ENCODE assay signal across 8 mouse cellular contexts in genomic region chr17:31852782-31853447, GRCm38 (mm10). TPM values are rescaled to one million over a fixed set of nuclear protein-coding genes. Genes with fewer than 3 reads are reported as not detected.
DNase-seq lines count a peak whose midpoint lies in the region; ATAC-seq and TF ChIP-seq lines count a peak whose summit lies in the region.

No protein-coding gene starts in this region.

- peaks cover 52% of the 10 kb centered on the region for H3K36me3 ChIP-seq in lung, embryonic 14.5 days (ENCODE audit: insufficient read depth)
- H3K36me3 ChIP-seq in forebrain, embryonic 15.5 days: peaks cover 32% of the 10 kb centered on the region
- peaks cover 32% of the 10 kb centered on the region for H3K36me3 ChIP-seq in small intestine, adult 2 months (ENCODE audit: control insufficient read depth, insufficient read depth, low read length)

- intact Hi-C loops in left cerebral cortex, postnatal 25 days (cut with DNase I): loop anchor here (5.0 to 10.0 kb wide), 2 partner anchors 76 to 352 kb away; no protein-coding TSS in a partner anchor

- H3K27ac ChIP-seq in lung, embryonic 14.5 days (ENCODE audit: low read depth): peak overlapping the region; percentile 44
- no peak overlapping the region for H3K27ac ChIP-seq in forebrain, embryonic 15.5 days (replicated peaks)
- 0 out of 2 replicates have a peak overlapping the region, but pooled peaks have one; percentile 30 for H3K27ac ChIP-seq in small intestine, adult 2 months (ENCODE audit: insufficient read depth, low read depth, low read length)

- no peak for ATAC-seq in lung, embryonic 14.5 days (ENCODE audit: insufficient read depth)
- no peak for ATAC-seq in forebrain, embryonic 15.5 days (replicated peaks)

- no peak for DNase-seq in lung, embryonic 14.5 days
- DNase-seq in lung, adult 18-20 months: no peak
- DNase-seq in kidney, postnatal 14 days: peak; percentile 56
- DNase-seq in right cerebral cortex, postnatal 10 days (ENCODE audit: low spot score in 2 of 2): no peak
- DNase-seq in left cerebral cortex, postnatal 25 days (ENCODE audit: low spot score in 2 of 2): no peak
- DNase-seq in cerebellum, postnatal 25 days: no peak

- TF ChIP-seq CTCF in lung, embryonic 14.5 days (IDR thresholded peaks at IDR 0.05; ENCODE audit: low read depth): no peak
- no peak for TF ChIP-seq CTCF in small intestine, adult 2 months (IDR thresholded peaks at IDR 0.05; ENCODE audit: extremely low read depth, insufficient read length, insufficient replicate concordance, low read depth, low read length)

- no peaks in the 10 kb centered on the region for H3K9me3 ChIP-seq in lung, embryonic 14.5 days (ENCODE audit: low read depth, low read length)
- no peaks in the 10 kb centered on the region for H3K9me3 ChIP-seq in forebrain, embryonic 15.5 days

- H3K9ac ChIP-seq in lung, embryonic 14.5 days: peak overlapping the region; percentile 94
- H3K9ac ChIP-seq in forebrain, embryonic 15.5 days (replicated peaks): 0 out of 2 replicates have a peak overlapping the region, but pooled peaks have one; percentile 2

- TF ChIP-seq POLR2A in small intestine, adult 2 months (IDR thresholded peaks at IDR 0.05; ENCODE audit: low read depth, low read length): no peak

- peak overlapping the region; percentile 84 for H3K4me2 ChIP-seq in lung, embryonic 14.5 days
- H3K4me2 ChIP-seq in forebrain, embryonic 15.5 days (replicated peaks): peak overlapping the region; percentile 68

- peaks cover 18% of the 10 kb centered on the region for H3K4me1 ChIP-seq in lung, embryonic 14.5 days (ENCODE audit: insufficient read depth)
- peaks cover 38% of the 10 kb centered on the region for H3K4me1 ChIP-seq in forebrain, embryonic 15.5 days
- peaks cover 23% of the 10 kb centered on the region for H3K4me1 ChIP-seq in small intestine, adult 2 months (ENCODE audit: control insufficient read depth, insufficient read depth, insufficient read length, low read length)

- 25% methylated on average over 12 of the region's 12 CpGs for WGBS in lung, embryonic 14.5 days
- WGBS in forebrain, embryonic 15.5 days: 70% methylated on average over 12 of the region's 12 CpGs
- 63% methylated on average over 12 of the region's 12 CpGs for WGBS in small intestine, adult 2 months

- H3K4me3 ChIP-seq in lung, embryonic 14.5 days (ENCODE audit: low read depth, low read length): peak overlapping the region; percentile 94
- peak overlapping the region; percentile 97 for H3K4me3 ChIP-seq in forebrain, embryonic 15.5 days
- H3K4me3 ChIP-seq in small intestine, adult 2 months (ENCODE audit: low read depth, low read length): peak overlapping the region; percentile 37; the same call in 1 of the 2 replicates

- no peaks in the 10 kb centered on the region for H3K27me3 ChIP-seq in lung, embryonic 14.5 days (ENCODE audit: insufficient read depth, low read length)
- no peaks in the 10 kb centered on the region for H3K27me3 ChIP-seq in forebrain, embryonic 15.5 days
- no peaks in the 10 kb centered on the region for H3K27me3 ChIP-seq in small intestine, adult 2 months (ENCODE audit: control insufficient read depth, insufficient read depth, low read length)

RNA-seq across cellular contexts. Expression of gene Sik1, which starts 2.7 kb away (rescaled TPM):
- polyA plus RNA-seq in lung, embryonic 14.5 days (2014; fragmentation: Nextera tagmentation; extraction: Ambion mirVana): 25.0 and 26.2 TPM in 2 replicates
- 17.3 and 24.5 TPM in 2 replicates for polyA plus RNA-seq in forebrain, embryonic 15.5 days (2015; fragmentation: Nextera tagmentation; extraction: Ambion mirVana)
- 8.0 and 16.9 TPM in 2 replicates for polyA plus RNA-seq in small intestine, adult 2 months (2012; rRNA removed)
- 10 to 100 TPM; 20.2 to 20.9 TPM for total RNA-seq in left cerebral cortex, postnatal 25 days (2021)

Comparison
In these comparisons a context has a peak if more than half of its experiments do, and no peak if none do; other contexts are left out.
1. H3K4me3 ChIP-seq: peak in every context shown above with its lines; median percentile 97 in forebrain, embryonic 15.5 days; 94 in lung, embryonic 14.5 days; 37 in small intestine, adult 2 months.